Mouse (Mus musculus) midbrain, postnatal 0 days (tissue): ENCODE results near the gene Gm10964. TPM values are rescaled to one million over a fixed set of nuclear protein-coding genes. Genes with fewer than 3 reads are reported as not detected.
A peak's percentile ranks its signal among the peaks of the same experiment; 100 is the strongest.

Experiments used
- ATAC-seq: fragments of 200-750 bp; cut with Nextera tagmentation; 2 replicates; pipeline ENCODE4 v1.8.0; 2017; ENCODE audit warnings: moderate number of reproducible peaks, mild to moderate bottlenecking, moderate TSS enrichment, moderate library complexity; ENCODE audit not compliant: low FRiP score
- DNase-seq: peaks from one replicate; pipeline ENCODE4 v3.0.0-alpha.2; 2015; ENCODE audit warnings: low spot score
- H3K27ac ChIP-seq: fragments of 300-500 bp; sonication (generic); 2 replicates; pipeline ENCODE4 v1.5.1; 2014; ENCODE audit warnings: low read depth, mild to moderate bottlenecking, low read length, mixed read lengths
- H3K27me3 ChIP-seq: fragments of 300-500 bp; sonication (generic); 2 replicates; pipeline ENCODE4 v1.6.1; 2014; ENCODE audit warnings: low read length, control low read depth, mixed read lengths; ENCODE audit not compliant: insufficient read depth
- H3K36me3 ChIP-seq: fragments of 300-500 bp; sonication (generic); 2 replicates; pipeline ENCODE4 v1.6.1; 2014; ENCODE audit warnings: low read length, control low read depth, mixed read lengths; ENCODE audit not compliant: insufficient read depth
- H3K4me1 ChIP-seq: fragments of 300-500 bp; sonication (generic); 2 replicates; pipeline ENCODE4 v1.6.1; 2014; ENCODE audit warnings: mild to moderate bottlenecking, control low read depth, antibody characterized with exemption, low read length, mixed read lengths; ENCODE audit not compliant: insufficient read depth
- H3K4me2 ChIP-seq: fragments of 300-500 bp; sonication (generic); 2 replicates; pipeline ENCODE4 v1.6.1; 2014; ENCODE audit warnings: low read depth, mild to moderate bottlenecking, low read length, mixed read lengths; ENCODE audit not compliant: poor library complexity, severe bottlenecking
- H3K4me3 ChIP-seq: fragments of 300-500 bp; sonication (generic); 2 replicates; pipeline ENCODE4 v1.5.1; 2014; ENCODE audit warnings: low read depth, mild to moderate bottlenecking, low read length, moderate library complexity
- H3K9ac ChIP-seq: fragments of 300-500 bp; sonication (generic); replicated peaks from 2 replicates; pipeline ENCODE4 v1.6.1; 2014; ENCODE audit warnings: mild to moderate bottlenecking, low read length, moderate library complexity, mixed read lengths; ENCODE audit not compliant: poor library complexity, severe bottlenecking
- H3K9me3 ChIP-seq: fragments of 300-500 bp; sonication (generic); 2 replicates; pipeline ENCODE4 v1.6.1; 2016; ENCODE audit warnings: low read length, control low read depth
- CTCF ChIP-seq: IDR thresholded peaks from 2 replicates; pipeline ENCODE4 v1.5.1; 2016; ENCODE audit warnings: antibody characterized with exemption, mild to moderate bottlenecking
- WGBS: fragments of 180-500 bp; shearing (Covaris S2); extraction: QIAGEN DNeasy Blood & Tissue Kit; methylation state at CpG from one replicate; pipeline ENCODE4 v1.1.7; 2014; 5-methylcytosine and 5-hydroxymethylcytosine counted together
- polyA plus RNA-seq: library from polyadenylated mRNA; unstranded; fragments of >200 nt; fragmentation: Nextera tagmentation; extraction: Ambion mirVana; gene quantifications from 2 replicates; pipeline ENCODE4 v1.2.1, GENCODE M21; 2015
- total RNA-seq: library from RNA; depleted of rRNA; stranded (reverse); fragments of >200 nt; gene quantifications from 2 replicates; pipeline ENCODE4 v1.2.3, GENCODE M21; 2014

The Gm10964 gene
- total and polyA plus RNA-seq, 2 experiments from 2014 or later, result not detected

GRCm38 (mm10) chr3:103766789-103767188 lies 27.6 kb downstream of the Gm10964 start:
- WGBS, result 57% methylated on average over 3 of the region's 3 CpGs
- H3K9me3 ChIP-seq, result no peaks in the 10 kb centered on the region
- no peak for TF ChIP-seq CTCF
- no peak for DNase-seq
- no peaks in the 10 kb centered on the region for H3K27me3 ChIP-seq
- H3K9ac ChIP-seq, result no peak overlapping the region
- no peak overlapping the region for H3K4me3 ChIP-seq
- no peak overlapping the region for H3K4me2 ChIP-seq
- H3K4me1 ChIP-seq, result no peaks in the 10 kb centered on the region
- no peak for ATAC-seq
- H3K36me3 ChIP-seq, result peaks cover 19% of the 10 kb centered on the region
- H3K27ac ChIP-seq, result no peak overlapping the region

DNA sequence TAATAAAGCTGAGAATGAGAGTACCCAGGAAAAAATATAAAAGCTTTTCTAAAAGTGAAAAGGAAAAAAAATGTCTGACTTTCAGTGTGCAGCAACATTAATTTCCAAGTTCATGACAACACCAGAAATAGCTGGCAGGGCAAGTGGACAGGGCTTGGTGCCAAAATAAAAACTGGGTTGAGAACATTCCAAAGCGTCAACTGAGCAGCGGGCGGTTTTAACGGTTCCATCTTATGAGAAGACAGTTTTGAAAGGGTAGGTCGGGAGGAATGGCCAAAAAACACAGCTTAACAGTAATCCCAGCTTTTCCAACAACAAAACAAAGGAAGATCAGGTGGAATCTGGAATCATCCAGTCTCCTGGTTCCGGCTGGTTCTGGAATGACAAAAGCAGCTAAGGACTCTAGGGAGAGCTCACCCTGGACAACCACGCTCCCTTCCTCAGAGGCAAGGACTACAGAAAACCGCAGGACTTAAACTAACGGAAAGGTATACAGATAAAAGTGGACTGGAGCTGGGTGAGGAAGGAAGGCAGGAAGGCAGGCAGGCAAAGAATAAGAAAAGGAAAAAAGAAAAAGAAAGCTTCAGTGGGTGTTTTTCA lies 32.5 kb downstream of the Gm10964 start:
- Histone ChIP-seq H3K9ac (no peak overlapping the region), H3K36me3 (peaks cover 6% of the 10 kb centered on the region), H3K9me3 (no peaks in the 10 kb centered on the region), H3K4me3 (no peak overlapping the region), H3K4me1 (no peaks in the 10 kb centered on the region), H3K4me2 (no peak overlapping the region), H3K27me3 (no peaks in the 10 kb centered on the region), H3K27ac (no peak overlapping the region)
- TF ChIP-seq CTCF, result no peak
- ATAC-seq (no peak), DNase-seq (peak; percentile 49)
- 59% methylated on average over 9 of the region's 9 CpGs for whole genome bisulfite sequencing

- peaks cover 6% of the 10 kb centered on the region for H3K36me3 ChIP-seq
- no peak for TF ChIP-seq CTCF
- H3K4me2 ChIP-seq, result no peak overlapping the region
- DNase-seq (no peak), ATAC-seq (no peak)
- H3K4me3 ChIP-seq, result no peak overlapping the region
- no peaks in the 10 kb centered on the region for H3K27me3 ChIP-seq
- no peak overlapping the region for H3K9ac ChIP-seq
- H3K4me1 ChIP-seq, result no peaks in the 10 kb centered on the region
- H3K27ac ChIP-seq, result no peak overlapping the region
- H3K9me3 ChIP-seq, result no peaks in the 10 kb centered on the region
- WGBS, result 77% methylated on average over 4 of the region's 4 CpGs
Observed at GRCm38 (mm10) chr3:103772846-103773245, 33.7 kb downstream of the Gm10964 start.

DNA sequence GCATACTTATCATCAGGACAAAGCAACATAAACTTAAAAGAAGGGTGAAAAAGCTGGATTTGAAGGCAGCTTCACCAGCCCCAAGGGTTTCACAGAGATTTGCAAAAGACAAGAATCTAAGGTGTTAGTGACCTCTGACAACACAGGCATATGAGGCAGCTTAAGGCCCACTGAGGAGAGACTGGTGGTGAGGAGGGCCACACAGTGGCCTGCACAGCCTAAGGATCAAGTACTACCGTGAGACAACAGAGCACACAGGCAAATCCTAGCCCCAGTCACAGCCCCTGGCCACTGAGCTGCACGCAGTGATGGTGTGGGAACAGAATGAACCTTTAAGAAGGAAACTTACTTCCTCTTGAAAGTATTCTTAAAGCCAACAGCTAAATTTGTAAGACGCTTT lies 34.3 kb downstream of the Gm10964 start:
- H3K9me3 ChIP-seq, result no peaks in the 10 kb centered on the region
- H3K27ac ChIP-seq, result no peak overlapping the region
- H3K36me3 ChIP-seq, result peaks cover 3% of the 10 kb centered on the region
- no peak for TF ChIP-seq CTCF
- H3K27me3 ChIP-seq, result no peaks in the 10 kb centered on the region
- no peak overlapping the region for H3K4me3 ChIP-seq
- DNase-seq (no peak), ATAC-seq (no peak)
- H3K9ac ChIP-seq, result no peak overlapping the region
- no peak overlapping the region for H3K4me2 ChIP-seq
- WGBS, result 82% methylated on average over 3 of the region's 3 CpGs
- H3K4me1 ChIP-seq, result no peaks in the 10 kb centered on the region

GRCm38 (mm10) chr3:103774009-103774408 lies 34.8 kb downstream of the Gm10964 start:
- Histone ChIP-seq H3K27me3 (no peaks in the 10 kb centered on the region), H3K9ac (no peak overlapping the region), H3K4me3 (no peak overlapping the region), H3K4me1 (no peaks in the 10 kb centered on the region), H3K9me3 (no peaks in the 10 kb centered on the region), H3K36me3 (peaks cover 2% of the 10 kb centered on the region), H3K4me2 (no peak overlapping the region), H3K27ac (no peak overlapping the region)
- DNase-seq (no peak), ATAC-seq (no peak)
- WGBS, result 84% methylated on average over 15 of the region's 15 CpGs
- no peak for TF ChIP-seq CTCF

GRCm38 (mm10) chr3:103777940-103778339 lies 38.8 kb downstream of the Gm10964 start:
- ATAC-seq (no peak), DNase-seq (no peak)
- H3K36me3 ChIP-seq, result peaks cover 2% of the 10 kb centered on the region
- H3K27ac ChIP-seq, result no peak overlapping the region
- no peaks in the 10 kb centered on the region for H3K27me3 ChIP-seq
- H3K4me1 ChIP-seq, result no peaks in the 10 kb centered on the region
- TF ChIP-seq CTCF, result no peak
- no peaks in the 10 kb centered on the region for H3K9me3 ChIP-seq
- H3K4me3 ChIP-seq, result no peak overlapping the region
- no peak overlapping the region for H3K9ac ChIP-seq
- H3K4me2 ChIP-seq, result no peak overlapping the region
- WGBS, result 88% methylated on average over 11 of the region's 11 CpGs
